Mouse (Mus musculus) cortical plate, adult 2 months (tissue): ENCODE results near the gene Itga6.

Source experiments
- CTCF ChIP-seq: fragments of 200-500 bp; IDR thresholded peaks from 2 replicates; pipeline ENCODE4 v1.5.1; 2011; ENCODE audit warnings: mild to moderate bottlenecking, control low read depth, low read length; ENCODE audit not compliant: insufficient read depth; ENCODE audit errors: extremely low read depth
- POLR2A ChIP-seq: fragments of 200-500 bp; IDR thresholded peaks from 2 replicates; pipeline ENCODE4 v1.6.1; 2011; ENCODE audit warnings: mild to moderate bottlenecking, low read length, control low read depth; ENCODE audit not compliant: insufficient read depth; ENCODE audit errors: extremely low read depth

DNA sequence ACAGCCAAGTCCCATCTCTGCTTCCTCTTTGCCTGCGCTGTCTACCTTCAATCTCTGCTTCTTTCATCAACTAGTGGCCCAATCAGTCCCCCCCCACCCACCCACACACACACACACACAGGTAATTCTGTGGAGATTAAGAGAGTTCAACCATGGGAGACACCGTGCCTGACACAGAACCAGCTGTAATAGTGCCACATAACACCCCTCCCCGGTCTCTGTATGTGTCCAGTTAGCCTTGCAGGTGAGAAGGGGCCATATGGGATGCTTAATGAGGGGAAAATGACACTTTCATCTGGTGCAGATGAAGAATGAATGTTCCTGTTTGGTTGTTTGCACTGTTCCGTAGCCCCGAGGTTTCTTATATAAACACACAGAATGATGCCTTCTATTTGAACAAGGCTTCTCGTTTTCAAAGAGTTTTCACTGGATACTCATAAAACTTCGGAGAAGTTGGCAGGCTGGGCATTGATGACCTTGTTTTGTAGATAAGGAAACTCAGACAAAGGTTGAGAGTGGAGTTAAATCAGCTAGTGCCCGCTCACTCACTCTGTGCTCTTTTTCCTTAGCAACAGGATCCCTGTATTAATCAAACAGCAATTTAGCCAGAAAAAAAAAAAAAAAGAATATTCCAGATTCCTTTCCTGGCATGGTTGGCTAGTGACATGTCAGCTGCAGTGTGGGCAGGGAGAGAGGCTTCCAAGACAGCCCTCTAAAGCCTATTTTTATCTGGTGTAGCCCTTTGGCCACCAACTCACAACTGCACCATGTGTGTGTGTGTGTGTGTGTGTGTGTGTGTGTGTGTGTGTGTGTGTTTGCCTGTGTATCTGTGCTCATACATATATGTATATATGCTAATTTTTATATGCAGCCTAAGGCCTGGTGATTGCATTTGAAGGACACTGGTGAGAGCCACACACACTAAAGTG is 47.7 kb upstream of the Itga6 start:
- TF ChIP-seq CTCF (no peak), POLR2A (no peak)
